Mouse (Mus musculus) kidney, postnatal 0 days (tissue): Measurements from ENCODE around the gene Kif6. TPM values are rescaled to one million over a fixed set of nuclear protein-coding genes. Genes with fewer than 3 reads are reported as not detected.

ENCODE experiments used
- ATAC-seq: fragments of 200-750 bp; cut with Nextera tagmentation; replicated peaks from 2 replicates; pipeline ENCODE4 v1.8.0; 2017; ENCODE audit warnings: low read depth, moderate number of reproducible peaks, moderate TSS enrichment, moderate library complexity; ENCODE audit not compliant: low FRiP score
- DNase-seq: peaks from one replicate; pipeline ENCODE4 v3.0.0-alpha.2; 2016; ENCODE audit warnings: low spot score
- H3K27ac ChIP-seq: fragments of 300-500 bp; sonication (generic); 2 replicates; pipeline ENCODE4 v1.5.1; 2014; ENCODE audit warnings: mild to moderate bottlenecking
- H3K27me3 ChIP-seq: fragments of 300-500 bp; sonication (generic); 2 replicates; pipeline ENCODE4 v1.6.1; 2014; ENCODE audit warnings: low read length, mixed read lengths; ENCODE audit not compliant: insufficient read depth
- H3K36me3 ChIP-seq: fragments of 300-500 bp; sonication (generic); 2 replicates; pipeline ENCODE4 v1.6.1; 2014; ENCODE audit warnings: low read length, mixed read lengths; ENCODE audit not compliant: insufficient read depth
- H3K4me1 ChIP-seq: fragments of 300-500 bp; sonication (generic); replicated peaks from 2 replicates; pipeline ENCODE4 v1.6.1; 2014; ENCODE audit warnings: antibody characterized with exemption, low read length, mixed read lengths; ENCODE audit not compliant: insufficient read depth
- H3K4me2 ChIP-seq: fragments of 300-500 bp; sonication (generic); 2 replicates; pipeline ENCODE4 v1.6.1; 2014; ENCODE audit warnings: mild to moderate bottlenecking, low read length, moderate library complexity, mixed read lengths
- H3K4me3 ChIP-seq: fragments of 300-500 bp; sonication (generic); replicated peaks from 2 replicates; pipeline ENCODE4 v1.5.1; 2014; ENCODE audit warnings: low read depth, low read length
- H3K9ac ChIP-seq: fragments of 300-500 bp; sonication (generic); 2 replicates; pipeline ENCODE4 v1.6.1; 2014; ENCODE audit warnings: low read depth, low read length
- H3K9me3 ChIP-seq: fragments of 300-500 bp; sonication (generic); replicated peaks from 2 replicates; pipeline ENCODE4 v1.6.1; 2016; ENCODE audit warnings: low read length, inconsistent platforms, mixed read lengths
- CTCF ChIP-seq: IDR thresholded peaks from 2 replicates; pipeline ENCODE4 v1.5.1; 2016; ENCODE audit warnings: antibody characterized with exemption, low read depth, mild to moderate bottlenecking, moderate library complexity
- WGBS: fragments of 180-500 bp; shearing (Covaris S2); extraction: QIAGEN DNeasy Blood & Tissue Kit; methylation state at CpG from one replicate; pipeline ENCODE4 v1.1.7; 2014; 5-methylcytosine and 5-hydroxymethylcytosine counted together
- polyA plus RNA-seq: library from polyadenylated mRNA; unstranded; fragments of >200 nt; fragmentation: Nextera tagmentation; extraction: Ambion mirVana; gene quantifications from 2 replicates; pipeline ENCODE4 v1.2.1, GENCODE M21; 2015

Kif6 gene
- polyA plus RNA-seq, 1 experiment from 2014 or later: 1.3 TPM

GRCm38 (mm10) chr17:49691455-49691805, 76.5 kb downstream of the Kif6 start:
- Histone ChIP-seq H3K4me2 (no peak overlapping the region), H3K27ac (no peak overlapping the region), H3K4me1 (no peaks in the 10 kb centered on the region), H3K36me3 (no peaks in the 10 kb centered on the region), H3K9ac (no peak overlapping the region), H3K27me3 (no peaks in the 10 kb centered on the region), H3K9me3 (no peaks in the 10 kb centered on the region), H3K4me3 (no peak overlapping the region)
- WGBS: 70% methylated on average over 9 of the region's 9 CpGs
- ATAC-seq: no peak
- no peak for DNase-seq
- TF ChIP-seq CTCF: no peak

- ATAC-seq (no peak), DNase-seq (no peak)
- Histone ChIP-seq H3K27ac (no peak overlapping the region), H3K4me2 (no peak overlapping the region), H3K4me1 (no peaks in the 10 kb centered on the region), H3K36me3 (no peaks in the 10 kb centered on the region), H3K9ac (no peak overlapping the region), H3K9me3 (no peaks in the 10 kb centered on the region), H3K4me3 (no peak overlapping the region), H3K27me3 (no peaks in the 10 kb centered on the region)
- TF ChIP-seq CTCF: no peak
- WGBS: 84% methylated on average over 5 of the region's 5 CpGs
Measured at GRCm38 (mm10) chr17:49693206-49693605, 78.3 kb downstream of the Kif6 start.

GRCm38 (mm10) chr17:49697220-49697619, 82.3 kb downstream of the Kif6 start:
- no peaks in the 10 kb centered on the region for H3K4me1 ChIP-seq
- H3K4me2 ChIP-seq: no peak overlapping the region
- H3K9me3 ChIP-seq: no peaks in the 10 kb centered on the region
- 88% methylated on average over 5 of the region's 5 CpGs for WGBS
- no peak for ATAC-seq
- H3K36me3 ChIP-seq: no peaks in the 10 kb centered on the region
- DNase-seq: no peak
- H3K4me3 ChIP-seq: no peak overlapping the region
- no peaks in the 10 kb centered on the region for H3K27me3 ChIP-seq
- no peak overlapping the region for H3K27ac ChIP-seq
- no peak for TF ChIP-seq CTCF
- H3K9ac ChIP-seq: no peak overlapping the region

GRCm38 (mm10) chr17:49703492-49704249, 88.7 kb downstream of the Kif6 start:
- no peaks in the 10 kb centered on the region for H3K27me3 ChIP-seq
- WGBS: 63% methylated on average over 12 of the region's 12 CpGs
- ATAC-seq (no peak), DNase-seq (no peak)
- H3K9me3 ChIP-seq: no peaks in the 10 kb centered on the region
- H3K4me1 ChIP-seq: no peaks in the 10 kb centered on the region
- H3K9ac ChIP-seq: no peak overlapping the region
- no peak overlapping the region for H3K4me3 ChIP-seq
- no peaks in the 10 kb centered on the region for H3K36me3 ChIP-seq
- no peak overlapping the region for H3K27ac ChIP-seq
- H3K4me2 ChIP-seq: no peak overlapping the region
- no peak for TF ChIP-seq CTCF

- Histone ChIP-seq H3K4me3 (no peak overlapping the region), H3K9ac (no peak overlapping the region), H3K36me3 (no peaks in the 10 kb centered on the region), H3K27ac (no peak overlapping the region), H3K4me2 (no peak overlapping the region), H3K27me3 (no peaks in the 10 kb centered on the region), H3K4me1 (no peaks in the 10 kb centered on the region), H3K9me3 (no peaks in the 10 kb centered on the region)
- WGBS: 89% methylated on average over 2 of the region's 2 CpGs
- TF ChIP-seq CTCF: no peak
- ATAC-seq (no peak), DNase-seq (no peak)
Measured at GRCm38 (mm10) chr17:49709192-49709591, 94.3 kb downstream of the Kif6 start.

GRCm38 (mm10) chr17:49710101-49710630, 95.2 kb downstream of the Kif6 start:
- 29% methylated on average over 5 of the region's 5 CpGs for WGBS
- Histone ChIP-seq H3K9ac (no peak overlapping the region), H3K4me1 (no peaks in the 10 kb centered on the region), H3K27ac (no peak overlapping the region), H3K4me3 (no peak overlapping the region), H3K27me3 (no peaks in the 10 kb centered on the region), H3K4me2 (no peak overlapping the region), H3K36me3 (no peaks in the 10 kb centered on the region), H3K9me3 (no peaks in the 10 kb centered on the region)
- DNase-seq (peak; percentile 64), ATAC-seq (no peak; the same call in 1 of the 2 replicates)
- no peak for TF ChIP-seq CTCF
